Mouse (Mus musculus) MEL (cell line): ENCODE measurements around the gene Gm1604a. TPM values are rescaled to one million over a fixed set of nuclear protein-coding genes. Genes with fewer than 3 reads are reported as not detected.
"Not testable (repeated sequence)": the region's sequence is repeated elsewhere in the genome, so short reads cannot be mapped to it uniquely, and the experiment has no call there.

Experiments used
- DNase-seq: peaks from one replicate; pipeline ENCODE4 v3.0.0; 2011; ENCODE audit warnings: low read depth, low spot score
- H3K27ac ChIP-seq: 2 replicates; pipeline ENCODE4 v1.5.1; 2012; ENCODE audit warnings: low read depth, mild to moderate bottlenecking, control low read depth, low read length, moderate library complexity; ENCODE audit not compliant: control insufficient read depth
- H3K27me3 ChIP-seq, 2 experiments: fragments of 150-350 bp in 1 of 2; sonication (generic) in 1 of 2; 2 replicates each; pipeline ENCODE4 v1.6.1; 2012; ENCODE audit warnings: low read length in 2 of 2, mild to moderate bottlenecking in 2 of 2, improper control_type of control experiment in 1 of 2, moderate library complexity in 1 of 2; ENCODE audit not compliant: insufficient read depth in 2 of 2, control insufficient read depth in 1 of 2
- H3K36me3 ChIP-seq, 2 experiments: 2 replicates each; pipeline ENCODE4 v1.6.1; 2012 to 2014; ENCODE audit warnings: low read length in 2 of 2, improper control_type of control experiment in 1 of 2, inconsistent platforms in 1 of 2, mild to moderate bottlenecking in 1 of 2; ENCODE audit not compliant: insufficient read depth in 2 of 2, control insufficient read depth in 1 of 2
- H3K4me1 ChIP-seq, 2 experiments: fragments of 150-350 bp in 1 of 2; sonication (generic) in 1 of 2; 2 replicates each; pipeline ENCODE4 v1.6.1; 2012; ENCODE audit warnings: low read length in 2 of 2, improper control_type of control experiment in 1 of 2, mild to moderate bottlenecking in 1 of 2; ENCODE audit not compliant: insufficient read depth in 2 of 2, control insufficient read depth in 1 of 2
- H3K4me3 ChIP-seq, 2 experiments: fragments of 150-350 bp in 1 of 2; sonication (generic) in 1 of 2; 2 replicates each; pipeline ENCODE4 v1.5.1; 2012; ENCODE audit warnings: low read depth in 2 of 2, low read length in 2 of 2, mild to moderate bottlenecking in 2 of 2, moderate library complexity in 2 of 2, control low read depth in 1 of 2, improper control_type of control experiment in 1 of 2; ENCODE audit not compliant: control insufficient read depth in 1 of 2, insufficient read depth in 1 of 2
- H3K79me2 ChIP-seq: 2 replicates; pipeline ENCODE4 v1.6.1; 2012; ENCODE audit warnings: mild to moderate bottlenecking, low read length, moderate library complexity; ENCODE audit not compliant: control insufficient read depth, poor library complexity, insufficient read depth
- H3K9ac ChIP-seq: 2 replicates; pipeline ENCODE4 v1.6.1; 2012; ENCODE audit warnings: low read depth, mild to moderate bottlenecking, control low read depth, low read length, moderate library complexity; ENCODE audit not compliant: control insufficient read depth, poor library complexity, severe bottlenecking
- H3K9me3 ChIP-seq: fragments of 150-350 bp; sonication (generic); replicated peaks from 2 replicates; pipeline ENCODE4 v1.6.1; 2012; ENCODE audit warnings: mild to moderate bottlenecking, low read length, improper control_type of control experiment, moderate library complexity; ENCODE audit not compliant: insufficient read depth
- polyA plus RNA-seq, 2 experiments: library from polyadenylated mRNA; stranded (reverse) in 1 of 2; unstranded in 1 of 2; fragments of >175 nt in 1 of 2; fragments of >200 nt in 1 of 2; gene quantifications; 2 replicates each; pipeline versions ENCODE4 v1.2.1 to v1.2.4; 2012; ENCODE audit warnings: low replicate concordance in 2 of 2, low read depth in 1 of 2; ENCODE audit not compliant: insufficient read length in 2 of 2, insufficient read depth in 1 of 2, missing spikeins in 1 of 2
- total RNA-seq: library from RNA; depleted of rRNA; stranded (reverse); fragments of 300-350 nt; gene quantifications from 2 replicates; pipeline ENCODE4 v1.2.3, GENCODE M21; 2012

Gene Gm1604a
- total and polyA plus RNA-seq, 3 experiments: not detected

DNA sequence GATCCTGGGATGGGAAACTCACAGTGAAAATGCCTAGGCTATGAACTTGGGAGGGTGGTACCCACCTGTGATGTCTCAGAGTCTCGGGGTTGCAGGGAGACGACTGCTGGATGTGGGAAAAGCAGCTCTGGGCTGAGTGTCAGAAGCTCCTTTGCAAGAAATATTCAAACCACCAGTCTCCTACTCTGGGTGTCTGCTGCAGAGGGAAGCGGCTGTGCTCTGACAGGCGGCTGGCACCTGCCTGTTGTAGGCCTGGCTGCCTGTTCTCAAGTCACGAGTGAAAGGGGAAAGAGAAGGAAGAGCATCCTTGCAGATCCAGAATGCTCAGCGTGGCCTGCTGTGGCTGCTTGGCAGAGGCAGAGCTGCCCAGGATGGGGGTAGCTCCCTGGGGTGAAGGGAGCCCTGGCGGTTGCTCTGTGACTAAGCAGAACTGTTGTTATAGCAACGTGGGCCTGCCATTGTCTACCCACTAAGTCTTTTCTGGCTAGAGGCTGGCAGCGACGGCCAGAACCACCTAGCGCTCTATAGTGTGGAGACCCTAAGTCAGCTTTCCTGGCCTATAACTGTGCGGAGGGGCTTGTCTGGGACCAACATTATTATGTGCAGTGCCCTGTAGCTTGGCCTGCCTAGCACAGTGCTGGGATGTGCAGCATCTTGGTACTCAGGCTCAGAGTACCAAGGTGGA is 72.6 kb downstream of the Gm1604a start:
- H3K27me3 ChIP-seq, H3K4me1 ChIP-seq, H3K36me3 ChIP-seq, DNase-seq, H3K9me3 ChIP-seq, H3K27ac ChIP-seq, H3K4me3 ChIP-seq, H3K9ac ChIP-seq, H3K79me2 ChIP-seq: not testable (repeated sequence)

- DNase-seq, H3K9me3 ChIP-seq: not testable (repeated sequence)
Measured at GRCm38 (mm10) chr17:7099096-7099495, 73.7 kb downstream of the Gm1604a start.

GRCm38 (mm10) chr17:7102945-7103344 is 77.6 kb downstream of the Gm1604a start:
- DNase-seq, H3K9ac ChIP-seq, H3K79me2 ChIP-seq, H3K27me3 ChIP-seq, H3K36me3 ChIP-seq, H3K4me1 ChIP-seq, H3K9me3 ChIP-seq, H3K4me3 ChIP-seq, H3K27ac ChIP-seq: not testable (repeated sequence)

More at GRCm38 (mm10) chr17:7099096-7099495, 73.7 kb downstream of the Gm1604a start:
- not testable (repeated sequence) for H3K27ac ChIP-seq, H3K4me3 ChIP-seq, H3K27me3 ChIP-seq, H3K4me1 ChIP-seq, H3K79me2 ChIP-seq, H3K36me3 ChIP-seq, H3K9ac ChIP-seq

- DNase-seq: not testable (repeated sequence)
Measured at GRCm38 (mm10) chr17:7111658-7112057, 86.3 kb downstream of the Gm1604a start.

DNA sequence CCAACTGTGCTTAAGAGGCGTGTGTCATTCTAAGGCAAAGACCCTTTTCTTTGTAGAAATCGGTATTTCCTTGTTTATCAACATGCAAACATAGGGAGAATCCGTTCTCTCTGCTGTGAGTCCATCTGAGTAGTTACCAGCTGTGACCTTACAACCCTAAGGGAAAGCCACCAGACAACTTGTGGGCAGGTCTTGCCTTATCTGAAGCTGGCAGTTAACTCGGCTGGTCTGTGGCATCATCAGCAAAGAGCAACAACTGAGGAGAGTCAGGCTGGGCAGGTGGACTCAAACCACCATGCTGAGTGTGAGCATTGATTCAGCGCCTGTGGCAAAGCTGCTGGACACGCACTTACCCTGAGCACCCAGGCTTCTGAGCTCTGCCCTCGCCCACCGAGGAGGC is 90.9 kb downstream of the Gm1604a start:
- H3K9me3 ChIP-seq, H3K36me3 ChIP-seq, H3K4me3 ChIP-seq, H3K9ac ChIP-seq, H3K27ac ChIP-seq, H3K4me1 ChIP-seq, H3K79me2 ChIP-seq, DNase-seq, H3K27me3 ChIP-seq: not testable (repeated sequence)

More at GRCm38 (mm10) chr17:7111658-7112057, 86.3 kb downstream of the Gm1604a start:
- not testable (repeated sequence) for H3K79me2 ChIP-seq, H3K9ac ChIP-seq, H3K9me3 ChIP-seq, H3K27ac ChIP-seq, H3K36me3 ChIP-seq, H3K4me1 ChIP-seq, H3K4me3 ChIP-seq, H3K27me3 ChIP-seq

DNA sequence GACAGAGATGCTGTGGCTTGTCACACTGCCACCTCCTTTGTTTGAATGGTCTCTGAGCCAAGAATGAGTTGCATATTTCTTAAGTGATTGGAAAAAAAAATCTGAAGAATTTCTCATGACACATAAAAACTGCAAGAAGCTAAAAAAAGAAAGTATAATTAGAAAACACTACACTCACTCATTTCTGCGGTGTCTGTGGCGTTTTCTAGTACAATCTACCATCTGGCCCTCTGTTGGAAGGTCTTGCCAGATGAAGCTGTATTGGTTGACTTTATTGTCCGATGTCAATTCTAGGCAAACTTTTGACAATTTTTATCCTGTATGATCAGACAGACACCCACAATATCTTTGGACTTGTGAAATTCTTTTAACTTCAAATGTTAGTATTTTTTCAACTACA is 95.5 kb downstream of the Gm1604a start:
- not testable (repeated sequence) for H3K36me3 ChIP-seq, DNase-seq, H3K27ac ChIP-seq, H3K9ac ChIP-seq, H3K27me3 ChIP-seq, H3K9me3 ChIP-seq, H3K4me3 ChIP-seq, H3K79me2 ChIP-seq, H3K4me1 ChIP-seq

- H3K27me3 ChIP-seq, H3K79me2 ChIP-seq, H3K27ac ChIP-seq, H3K4me3 ChIP-seq, H3K4me1 ChIP-seq, DNase-seq, H3K9me3 ChIP-seq, H3K9ac ChIP-seq, H3K36me3 ChIP-seq: not testable (repeated sequence)
Measured at GRCm38 (mm10) chr17:7122554-7122953, 97.2 kb downstream of the Gm1604a start.
